Mouse (Mus musculus): ENCODE data around the gene Ap4b1. TPM values are rescaled to one million over a fixed set of nuclear protein-coding genes. Genes with fewer than 3 reads are reported as not detected.

Ap4b1 gene
- total RNA-seq, 2 experiments from 2014 or later = 12.4 to 14.0 TPM

- intact Hi-C loops (cut with DNase I) = loop anchor here (5.0 kb wide), 1 partner anchor 36 kb away; no protein-coding TSS in a partner anchor
- no peak for DNase-seq
Measured at GRCm38 (mm10) chr3:103851481-103851880, 42.2 kb downstream of the Ap4b1 start.

GRCm38 (mm10) chr3:103851882-103852281, 42.6 kb downstream of the Ap4b1 start:
- no peak for DNase-seq
- intact Hi-C loops (cut with DNase I) = loop anchor here (5.0 kb wide), 1 partner anchor 35 kb away; no protein-coding TSS in a partner anchor

- peak; percentile 33 to 46 for DNase-seq
- intact Hi-C loops (cut with DNase I) = loop anchor here (5.0 kb wide), 1 partner anchor 35 kb away; no protein-coding TSS in a partner anchor
Measured at GRCm38 (mm10) chr3:103852565-103853299, 43.4 kb downstream of the Ap4b1 start.

GRCm38 (mm10) chr3:103853804-103854203, 44.5 kb downstream of the Ap4b1 start:
- no peak for DNase-seq
- intact Hi-C loops (cut with DNase I) = loop anchor here (5.0 kb wide), 1 partner anchor 33 kb away; no protein-coding TSS in a partner anchor

GRCm38 (mm10) chr3:103857036-103857805, 47.9 kb downstream of the Ap4b1 start:
- no peak for DNase-seq
- intact Hi-C loops (cut with DNase I) = no loop called here

GRCm38 (mm10) chr3:103857977-103858563, 48.8 kb downstream of the Ap4b1 start:
- intact Hi-C loops (cut with DNase I) = no loop called here
- no peak for DNase-seq

- peak; percentile 10 to 18 for DNase-seq
- intact Hi-C loops (cut with DNase I) = no loop called here
Measured at GRCm38 (mm10) chr3:103858881-103859801, 49.8 kb downstream of the Ap4b1 start, which contains the start of gene Ptpn22. Gene Ptpn22, plus strand, starts transcription at chr3:103859795.

GRCm38 (mm10) chr3:103859851-103860391, 50.6 kb downstream of the Ap4b1 start:
- intact Hi-C loops (cut with DNase I) = no loop called here
- DNase-seq = peak; percentile 32 to 34

GRCm38 (mm10) chr3:103862721-103863220, 53.5 kb downstream of the Ap4b1 start:
- intact Hi-C loops (cut with DNase I) = no loop called here
- no peak for DNase-seq

- DNase-seq = no peak
- intact Hi-C loops (cut with DNase I) = no loop called here
Measured at GRCm38 (mm10) chr3:103864200-103864599, 54.9 kb downstream of the Ap4b1 start.

- intact Hi-C loops (cut with DNase I) = no loop called here
- no peak for DNase-seq
Measured at GRCm38 (mm10) chr3:103867424-103867971, 58.2 kb downstream of the Ap4b1 start.

- DNase-seq = no peak
- intact Hi-C loops (cut with DNase I) = no loop called here
Measured at GRCm38 (mm10) chr3:103868008-103868407, 58.7 kb downstream of the Ap4b1 start.

Other genes with a start within 250 kb of the Ap4b1 start
- gene Syt6, start 234.3 kb upstream of the Ap4b1 start, total RNA-seq (2021) = not detected
- gene Atg4a-ps, start 163.5 kb upstream of the Ap4b1 start, total RNA-seq (2021) = 1 to 10 TPM in 1 of 2 experiments, not detected in 1; 2.0 TPM
- 1 to 10 TPM; 5.2 to 6.0 TPM for gene Olfml3, start 71.5 kb upstream of the Ap4b1 start, total RNA-seq (2021)
- gene Gm10964, start 70.2 kb upstream of the Ap4b1 start, total RNA-seq (2021) = not detected
- gene Hipk1, start 18.0 kb upstream of the Ap4b1 start, total RNA-seq (2021) = 100 to 1,000 TPM; 100 to 114 TPM
- 1 to 10 TPM; 6.5 to 9.2 TPM for gene Dclre1b, start 76 bp upstream of the Ap4b1 start, total RNA-seq (2021)
- not detected for gene Gm43064, start 53 bp downstream of the Ap4b1 start, total RNA-seq (2021)
- gene Bcl2l15, start 23.1 kb downstream of the Ap4b1 start, total RNA-seq (2021) = not detected
- under 1 TPM; 0.61 to 0.62 TPM for gene Ptpn22, start 50.3 kb downstream of the Ap4b1 start, total RNA-seq (2021)
- 1 to 10 TPM; 8.6 to 9.0 TPM for gene Rsbn1, start 104.6 kb downstream of the Ap4b1 start, total RNA-seq (2021)
- gene Phtf1, start 158.6 kb downstream of the Ap4b1 start, total RNA-seq (2021) = 1 to 10 TPM; 7.3 to 7.6 TPM

Measured in heart, postnatal 36 days (tissue).